Mouse (Mus musculus): ENCODE measurements around the gene Tent4b. TPM values are rescaled to one million over a fixed set of nuclear protein-coding genes. Genes with fewer than 3 reads are reported as not detected.
A peak's percentile ranks its signal among the peaks of the same experiment; 100 is the strongest.

The Tent4b gene
- polyA plus RNA-seq, 1 experiment from 2014 or later: 5.5 TPM

DNA sequence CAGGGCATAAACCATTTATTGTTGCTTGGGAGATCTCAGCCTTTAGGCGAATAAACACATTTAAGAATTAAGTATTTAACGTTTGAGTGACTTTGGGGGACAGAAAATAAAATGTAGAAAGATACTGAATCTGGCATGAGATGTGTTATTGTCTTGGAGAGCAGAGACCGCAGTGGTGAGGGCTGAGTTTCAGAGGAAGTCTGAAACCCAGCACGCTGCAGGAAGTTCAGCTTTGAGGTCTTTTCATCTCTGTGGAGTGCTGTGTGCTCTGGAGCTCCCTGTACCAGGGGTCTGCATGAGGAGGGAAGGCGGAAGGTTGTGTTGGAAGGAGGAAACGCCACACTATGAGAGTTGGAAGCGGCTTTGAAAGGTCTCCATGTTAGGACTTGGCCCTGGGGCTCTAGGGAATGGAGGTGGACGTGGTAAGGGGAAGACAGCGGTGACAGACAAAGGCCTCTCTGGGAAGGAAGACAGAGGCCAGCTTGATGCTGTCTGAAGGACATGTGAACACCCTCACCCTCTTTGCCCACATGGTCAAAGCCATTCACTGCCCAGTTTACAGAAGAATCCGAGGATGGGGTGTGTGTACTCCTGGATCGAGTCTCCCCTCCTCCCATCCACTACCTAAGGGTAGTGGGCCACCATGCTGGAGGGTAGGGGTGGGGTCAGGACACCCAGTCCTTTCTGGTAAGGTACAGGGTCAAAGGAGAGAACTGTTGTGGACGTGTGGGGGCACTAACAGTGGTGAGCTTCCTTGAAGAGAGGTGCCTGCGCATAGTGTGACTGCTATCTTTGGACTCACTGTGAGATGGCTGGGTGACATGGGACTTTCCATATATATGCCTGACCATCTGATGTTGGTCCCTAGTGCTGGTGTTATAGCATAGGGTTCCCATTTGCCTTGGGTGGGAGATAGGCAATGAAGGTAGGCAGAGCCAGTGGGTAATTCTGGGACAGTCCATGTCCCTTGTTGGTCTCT lies 91.6 kb downstream of the Tent4b start:
- Histone ChIP-seq H3K4me3 (ENCODE audit: low read length) (no peak overlapping the region), H3K4me2 (ENCODE audit: low read depth, low read length) (peak overlapping the region; percentile 33), H3K27me3 (ENCODE audit: control insufficient read depth, insufficient read depth, low read length) (no peaks in the 10 kb centered on the region), H3K9ac (ENCODE audit: low read length) (no peak overlapping the region), H3K4me1 (ENCODE audit: control insufficient read depth, insufficient read depth, low read length) (peaks cover 11% of the 10 kb centered on the region), H3K36me3 (ENCODE audit: control insufficient read depth, insufficient read depth) (no peaks in the 10 kb centered on the region), H3K27ac (ENCODE audit: low read length) (peak overlapping the region; percentile 48), H3K9me3 (replicated peaks; ENCODE audit: control insufficient read depth, low read length) (no peaks in the 10 kb centered on the region)
- 76% methylated on average over 13 of the region's 13 CpGs for WGBS
- ATAC-seq (replicated peaks; ENCODE audit: extremely low read depth, insufficient read depth, low FRiP score): no peak

DNA sequence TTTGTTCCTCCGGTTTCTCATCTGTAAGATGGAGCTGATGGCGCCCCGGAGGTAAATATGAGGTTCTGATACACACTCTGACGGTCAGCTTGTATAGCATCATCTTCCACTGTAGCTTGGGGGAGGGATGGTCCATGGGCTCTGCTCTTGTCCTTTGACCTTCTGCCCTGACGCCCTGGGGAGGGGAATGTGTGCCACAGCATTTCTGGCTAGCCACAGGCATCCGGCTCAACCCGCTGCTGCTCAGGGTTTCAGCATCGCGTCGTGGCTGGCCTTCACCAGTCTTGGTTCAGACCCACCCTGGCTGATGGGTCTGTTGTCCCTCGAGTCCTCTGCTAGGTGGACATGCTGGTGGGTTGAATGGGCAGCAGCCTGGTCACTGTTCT lies 92.3 kb downstream of the Tent4b start:
- Histone ChIP-seq H3K9ac (ENCODE audit: low read length) (no peak overlapping the region), H3K4me1 (ENCODE audit: control insufficient read depth, insufficient read depth, low read length) (peaks cover 11% of the 10 kb centered on the region), H3K9me3 (replicated peaks; ENCODE audit: control insufficient read depth, low read length) (no peaks in the 10 kb centered on the region), H3K36me3 (ENCODE audit: control insufficient read depth, insufficient read depth) (no peaks in the 10 kb centered on the region), H3K27me3 (ENCODE audit: control insufficient read depth, insufficient read depth, low read length) (no peaks in the 10 kb centered on the region), H3K27ac (ENCODE audit: low read length) (no peak overlapping the region), H3K4me2 (ENCODE audit: low read depth, low read length) (no peak overlapping the region), H3K4me3 (ENCODE audit: low read length) (no peak overlapping the region)
- 84% methylated on average over 11 of the region's 11 CpGs for whole genome bisulfite sequencing
- ATAC-seq (replicated peaks; ENCODE audit: extremely low read depth, insufficient read depth, low FRiP score): no peak

DNA sequence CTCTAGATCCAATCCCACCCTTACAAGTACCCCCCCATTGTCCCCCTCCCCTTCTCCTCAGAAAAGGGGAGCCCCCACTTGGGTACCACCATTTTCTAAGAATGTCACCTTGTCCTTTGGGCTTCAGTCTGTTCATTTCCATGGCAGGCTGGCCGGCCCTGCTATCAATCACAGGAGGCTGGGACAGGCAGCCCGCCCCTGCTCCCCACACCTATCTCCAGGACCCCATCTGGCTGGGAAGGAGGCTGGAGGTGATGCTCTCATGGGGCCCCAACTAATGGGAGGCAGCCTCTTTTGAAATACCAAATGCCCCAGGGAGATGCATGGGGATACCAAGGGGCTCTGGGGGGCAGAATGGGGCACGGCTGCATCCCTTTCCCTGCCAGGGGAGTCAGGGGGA lies 93.9 kb downstream of the Tent4b start:
- H3K9me3 ChIP-seq (replicated peaks; ENCODE audit: control insufficient read depth, low read length): no peaks in the 10 kb centered on the region
- no peaks in the 10 kb centered on the region for H3K36me3 ChIP-seq (ENCODE audit: control insufficient read depth, insufficient read depth)
- H3K27ac ChIP-seq (ENCODE audit: low read length): no peak overlapping the region
- no peak overlapping the region for H3K4me2 ChIP-seq (ENCODE audit: low read depth, low read length)
- H3K27me3 ChIP-seq (ENCODE audit: control insufficient read depth, insufficient read depth, low read length): no peaks in the 10 kb centered on the region
- no peak overlapping the region for H3K4me3 ChIP-seq (ENCODE audit: low read length)
- ATAC-seq (replicated peaks; ENCODE audit: extremely low read depth, insufficient read depth, low FRiP score): no peak
- H3K9ac ChIP-seq (ENCODE audit: low read length): no peak overlapping the region
- peaks cover 8% of the 10 kb centered on the region; the same call in 1 of the 2 replicates for H3K4me1 ChIP-seq (ENCODE audit: control insufficient read depth, insufficient read depth, low read length)
- 92% methylated on average over 3 of the region's 3 CpGs for WGBS

DNA sequence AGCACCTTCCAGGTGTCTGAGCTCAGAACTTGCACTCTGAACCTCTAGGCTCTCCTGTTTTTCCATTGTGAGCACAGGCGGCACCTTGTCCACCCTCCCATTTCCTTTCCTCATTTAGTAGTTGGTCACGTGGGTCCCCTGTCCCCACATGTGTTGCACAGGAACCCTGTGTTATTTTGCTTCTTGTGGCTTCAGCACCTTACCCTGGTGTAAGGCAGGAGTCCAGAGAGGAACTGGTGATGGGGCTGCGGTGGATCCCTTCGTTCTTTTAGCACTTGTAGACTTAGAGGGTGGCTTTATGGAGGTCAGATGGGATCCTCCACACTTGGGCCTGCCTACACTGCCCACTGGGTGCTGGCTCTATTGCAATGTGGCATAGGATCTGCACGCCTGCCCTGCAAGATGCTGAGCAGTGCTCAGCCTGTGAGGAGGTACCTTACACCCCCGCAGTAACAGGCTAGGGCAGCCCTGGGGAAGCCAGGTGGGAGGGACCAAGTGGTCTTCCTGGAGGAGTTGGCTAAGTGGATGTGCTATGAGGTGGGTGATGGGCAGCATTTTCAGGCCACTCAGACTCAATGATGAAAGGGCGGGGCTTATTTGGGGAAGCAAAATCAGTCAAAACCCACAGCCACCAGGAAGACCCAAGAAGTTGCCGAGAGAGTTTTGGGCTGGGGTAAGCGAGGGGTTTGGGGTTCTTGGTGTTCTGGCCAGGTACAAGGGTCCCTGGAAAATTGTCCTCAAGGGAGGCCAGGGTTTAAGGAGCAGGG lies 94.8 kb downstream of the Tent4b start:
- Histone ChIP-seq H3K4me3 (ENCODE audit: low read length) (peak overlapping the region; percentile 7; the same call in 1 of the 2 replicates), H3K9me3 (replicated peaks; ENCODE audit: control insufficient read depth, low read length) (no peaks in the 10 kb centered on the region), H3K9ac (ENCODE audit: low read length) (no peak overlapping the region), H3K4me1 (ENCODE audit: control insufficient read depth, insufficient read depth, low read length) (0 out of 2 replicates have a peak, but pooled peaks cover 4% of the 10 kb centered on the region), H3K27ac (ENCODE audit: low read length) (no peak overlapping the region), H3K36me3 (ENCODE audit: control insufficient read depth, insufficient read depth) (no peaks in the 10 kb centered on the region), H3K27me3 (ENCODE audit: control insufficient read depth, insufficient read depth, low read length) (no peaks in the 10 kb centered on the region), H3K4me2 (ENCODE audit: low read depth, low read length) (peak overlapping the region; percentile 25; the same call in 1 of the 2 replicates)
- ATAC-seq (replicated peaks; ENCODE audit: extremely low read depth, insufficient read depth, low FRiP score): no peak
- 84% methylated on average over 9 of the region's 9 CpGs for WGBS

DNA sequence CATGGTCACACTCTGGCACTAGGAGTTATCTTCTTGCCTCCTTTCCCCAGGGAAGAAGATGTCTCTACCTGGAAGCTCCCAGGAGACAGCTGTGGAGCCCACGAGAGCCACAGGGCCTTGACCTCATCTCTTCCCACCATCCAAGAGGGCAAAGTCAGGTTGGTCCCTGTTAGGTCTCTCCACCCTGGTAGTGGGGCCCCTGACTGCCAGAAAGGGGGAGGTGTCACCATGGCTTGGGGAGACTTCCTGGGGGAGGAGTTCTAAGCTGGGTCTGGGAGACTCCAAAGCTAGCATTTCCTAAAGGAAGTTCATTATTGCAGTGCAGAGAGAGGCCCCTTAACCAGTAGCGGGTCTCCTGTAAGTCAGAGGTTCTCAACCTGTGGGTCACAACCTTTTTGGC lies 96.0 kb downstream of the Tent4b start:
- Histone ChIP-seq H3K27ac (ENCODE audit: low read length) (no peak overlapping the region), H3K27me3 (ENCODE audit: control insufficient read depth, insufficient read depth, low read length) (no peaks in the 10 kb centered on the region), H3K4me3 (ENCODE audit: low read length) (no peak overlapping the region), H3K4me2 (ENCODE audit: low read depth, low read length) (no peak overlapping the region), H3K4me1 (ENCODE audit: control insufficient read depth, insufficient read depth, low read length) (peaks cover 6% of the 10 kb centered on the region; the same call in 1 of the 2 replicates), H3K36me3 (ENCODE audit: control insufficient read depth, insufficient read depth) (no peaks in the 10 kb centered on the region), H3K9me3 (replicated peaks; ENCODE audit: control insufficient read depth, low read length) (no peaks in the 10 kb centered on the region), H3K9ac (ENCODE audit: low read length) (no peak overlapping the region)
- WGBS: 71% methylated on average over 2 of the region's 2 CpGs
- no peak for ATAC-seq (replicated peaks; ENCODE audit: extremely low read depth, insufficient read depth, low FRiP score)

DNA sequence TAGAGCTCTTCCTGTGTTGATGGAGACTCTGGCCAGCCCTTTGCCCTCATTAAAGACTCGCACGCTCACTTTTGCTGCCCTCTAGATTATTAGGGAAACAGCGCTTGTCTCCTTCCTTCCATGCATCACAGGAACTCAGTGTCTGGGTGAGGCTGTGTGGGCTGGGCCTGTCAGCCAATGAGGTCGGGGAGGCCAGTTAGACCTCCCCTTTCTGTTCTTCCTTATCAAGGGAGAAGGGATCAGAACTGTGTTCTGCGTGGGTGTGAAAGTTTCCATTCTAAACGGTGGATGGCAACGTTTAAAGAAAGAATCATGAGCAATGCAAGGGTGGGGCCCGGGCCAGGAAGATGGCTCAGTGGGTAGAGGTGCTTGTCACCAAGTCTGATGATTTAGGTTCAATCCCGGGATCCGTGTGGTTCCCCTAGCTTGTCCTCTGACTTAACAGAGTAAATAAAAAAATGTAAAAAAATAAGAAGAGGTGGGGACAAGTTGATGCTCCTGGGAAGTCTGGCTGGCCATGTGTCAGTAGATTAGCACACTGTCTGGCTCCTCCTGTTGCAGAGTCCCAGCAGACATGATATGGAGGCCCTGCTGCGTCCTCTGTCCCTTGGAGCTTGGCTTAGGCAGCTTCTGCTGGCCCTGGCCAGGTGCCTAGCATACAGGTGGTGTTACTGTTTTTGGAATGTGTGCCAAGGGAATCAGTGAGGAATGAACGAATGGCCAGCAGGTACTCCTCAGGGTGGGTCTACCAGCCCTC lies 99.1 kb downstream of the Tent4b start:
- no peak overlapping the region for H3K27ac ChIP-seq (ENCODE audit: low read length)
- H3K27me3 ChIP-seq (ENCODE audit: control insufficient read depth, insufficient read depth, low read length): no peaks in the 10 kb centered on the region
- WGBS: 37% methylated on average over 12 of the region's 12 CpGs
- no peaks in the 10 kb centered on the region for H3K9me3 ChIP-seq (replicated peaks; ENCODE audit: control insufficient read depth, low read length)
- H3K4me2 ChIP-seq (ENCODE audit: low read depth, low read length): no peak overlapping the region
- no peaks in the 10 kb centered on the region for H3K36me3 ChIP-seq (ENCODE audit: control insufficient read depth, insufficient read depth)
- peak; percentile 59 for ATAC-seq (replicated peaks; ENCODE audit: extremely low read depth, insufficient read depth, low FRiP score)
- no peak overlapping the region for H3K4me3 ChIP-seq (ENCODE audit: low read length)
- no peak overlapping the region for H3K9ac ChIP-seq (ENCODE audit: low read length)
- peaks cover 11% of the 10 kb centered on the region; the same call in 1 of the 2 replicates for H3K4me1 ChIP-seq (ENCODE audit: control insufficient read depth, insufficient read depth, low read length)

DNA sequence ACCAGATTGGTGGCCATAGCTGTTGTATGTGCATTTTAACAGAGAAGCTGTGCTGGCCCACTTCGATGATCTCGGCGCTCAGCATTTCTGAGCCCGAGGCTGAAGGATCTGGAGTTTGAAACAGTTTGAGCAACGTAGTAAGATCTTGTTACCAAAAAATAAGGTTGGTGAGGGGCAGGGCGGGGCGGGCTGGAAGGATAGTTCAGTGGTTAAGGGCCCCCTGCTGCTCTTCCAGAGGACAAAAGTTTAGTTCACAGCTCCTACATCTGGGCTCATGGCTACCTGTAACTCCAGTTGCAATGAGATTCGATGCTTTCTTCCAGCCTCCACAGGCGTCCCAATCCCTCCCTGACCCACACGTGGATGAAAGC lies 99.7 kb downstream of the Tent4b start:
- no peak overlapping the region for H3K9ac ChIP-seq (ENCODE audit: low read length)
- ATAC-seq (replicated peaks; ENCODE audit: extremely low read depth, insufficient read depth, low FRiP score): no peak
- WGBS: 83% methylated on average over 10 of the region's 10 CpGs
- no peaks in the 10 kb centered on the region for H3K27me3 ChIP-seq (ENCODE audit: control insufficient read depth, insufficient read depth, low read length)
- no peaks in the 10 kb centered on the region for H3K9me3 ChIP-seq (replicated peaks; ENCODE audit: control insufficient read depth, low read length)
- H3K4me1 ChIP-seq (ENCODE audit: control insufficient read depth, insufficient read depth, low read length): peaks cover 11% of the 10 kb centered on the region; the same call in 1 of the 2 replicates
- no peak overlapping the region for H3K27ac ChIP-seq (ENCODE audit: low read length)
- no peak overlapping the region for H3K4me2 ChIP-seq (ENCODE audit: low read depth, low read length)
- H3K4me3 ChIP-seq (ENCODE audit: low read length): no peak overlapping the region
- H3K36me3 ChIP-seq (ENCODE audit: control insufficient read depth, insufficient read depth): no peaks in the 10 kb centered on the region

DNA sequence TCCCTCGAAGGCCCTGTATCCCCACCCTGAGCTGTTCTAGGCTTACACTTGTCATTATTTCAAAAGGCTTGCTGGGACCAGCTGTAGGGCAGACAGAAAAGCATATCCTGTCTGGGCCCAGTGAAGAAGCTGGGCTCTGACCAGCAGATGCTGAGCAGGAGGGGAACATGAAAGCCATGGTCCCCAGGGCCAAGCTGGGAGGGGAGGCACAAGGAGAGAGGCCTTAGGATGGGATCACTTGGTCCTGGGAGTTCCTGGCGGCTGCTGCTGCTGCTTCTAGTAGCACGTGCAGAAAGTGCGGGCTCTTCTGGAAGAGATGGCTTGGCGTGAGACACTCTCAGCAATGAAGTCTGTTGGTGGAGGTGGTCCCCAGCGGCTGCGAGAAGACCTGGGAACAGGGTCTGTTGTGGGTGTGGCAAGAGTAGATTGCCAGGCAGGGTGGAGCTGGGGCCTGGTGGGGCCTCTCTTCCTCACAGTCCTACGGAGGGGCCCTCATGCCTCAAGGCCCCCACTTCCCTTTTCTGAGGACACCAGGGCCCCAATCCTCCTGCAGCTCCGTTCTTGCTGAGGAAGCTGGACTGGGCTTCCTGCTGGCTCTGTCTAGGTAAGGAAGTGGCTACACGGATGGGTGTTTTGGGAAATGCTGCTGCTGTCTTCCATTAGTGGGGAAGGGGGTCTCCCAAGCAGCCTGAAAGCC lies 101.0 kb downstream of the Tent4b start:
- Histone ChIP-seq H3K27ac (ENCODE audit: low read length) (peak overlapping the region; percentile 28), H3K9ac (ENCODE audit: low read length) (no peak overlapping the region), H3K9me3 (replicated peaks; ENCODE audit: control insufficient read depth, low read length) (no peaks in the 10 kb centered on the region), H3K27me3 (ENCODE audit: control insufficient read depth, insufficient read depth, low read length) (no peaks in the 10 kb centered on the region), H3K4me3 (ENCODE audit: low read length) (no peak overlapping the region), H3K4me1 (ENCODE audit: control insufficient read depth, insufficient read depth, low read length) (peaks cover 11% of the 10 kb centered on the region; the same call in 1 of the 2 replicates), H3K4me2 (ENCODE audit: low read depth, low read length) (no peak overlapping the region), H3K36me3 (ENCODE audit: control insufficient read depth, insufficient read depth) (no peaks in the 10 kb centered on the region)
- ATAC-seq (replicated peaks; ENCODE audit: extremely low read depth, insufficient read depth, low FRiP score): no peak
- WGBS: 69% methylated on average over 10 of the region's 10 CpGs

All from heart, embryonic 16.5 days (tissue).